Mouse (Mus musculus): ENCODE results near the gene Ifit2. TPM values are rescaled to one million over a fixed set of nuclear protein-coding genes. Genes with fewer than 3 reads are reported as not detected.
A peak's percentile ranks its signal among the peaks of the same experiment; 100 is the strongest.

Ifit2 gene
- total RNA-seq (2012; rRNA removed) (0.65 and 0.69 TPM in 2 replicates), polyA plus RNA-seq (2012; ENCODE audit: insufficient read depth in 1 of 2, insufficient read length in 2 of 2, low read depth in 1 of 2, low replicate concordance in 2 of 2, missing spikeins in 1 of 2) (1 to 10 TPM in 1 of 2 experiments, not detected in 1; 2.7 TPM)

- H3K4me3 ChIP-seq (ENCODE audit: control insufficient read depth in 1 of 2, insufficient read depth in 1 of 2, low read depth in 2 of 2, low read length in 2 of 2) = peak within 1 kb of the TSS; percentile 45 to 60
- no peak for TF ChIP-seq GATA1 (IDR thresholded peaks at IDR 0.05; ENCODE audit: low read depth, low read length)
- no peak; the same call in 1 of the 2 replicates for TF ChIP-seq KAT2A (conservative IDR thresholded peaks at IDR 0.05; ENCODE audit: low read depth, low read length)
- no peak for TF ChIP-seq POLR2AphosphoS2 (IDR thresholded peaks at IDR 0.05; ENCODE audit: low read length)
- TF ChIP-seq CHD1 (IDR thresholded peaks at IDR 0.05; ENCODE audit: low read depth, low read length) = no peak
- TF ChIP-seq NRF1 (IDR thresholded peaks at IDR 0.05; ENCODE audit: insufficient read depth, low read depth, low read length, poor library complexity, severe bottlenecking) = no peak
- TF ChIP-seq MAX (IDR thresholded peaks at IDR 0.05; ENCODE audit: low read length) = 0 out of 2 replicates have a peak, but pooled peaks have one; percentile 49
- TF ChIP-seq MYC (IDR thresholded peaks at IDR 0.05; ENCODE audit: low read depth, low read length) = no peak
- TF ChIP-seq USF2 (IDR thresholded peaks at IDR 0.05; ENCODE audit: borderline replicate concordance in 1 of 2, insufficient read depth in 1 of 2, low read depth in 1 of 2, low read length in 2 of 2) = no peak
- no peak for TF ChIP-seq ZMIZ1 (IDR thresholded peaks at IDR 0.05; ENCODE audit: low read depth, low read length)
- peak; percentile 58 for TF ChIP-seq SIN3A (IDR thresholded peaks at IDR 0.05; ENCODE audit: low read length)
- TF ChIP-seq SMC3 (IDR thresholded peaks at IDR 0.05; ENCODE audit: low read depth, low read length) = peak; percentile 75
- TF ChIP-seq NELFE (IDR thresholded peaks at IDR 0.05; ENCODE audit: low read depth, low read length) = no peak; the same call in 1 of the 2 replicates
- no peak for TF ChIP-seq MEF2A (IDR thresholded peaks at IDR 0.05; ENCODE audit: extremely low read depth, insufficient replicate concordance, low read depth, low read length, poor library complexity, severe bottlenecking)
- TF ChIP-seq TAL1 (IDR thresholded peaks at IDR 0.05; ENCODE audit: low read length) = no peak
- TF ChIP-seq MAZ (IDR thresholded peaks at IDR 0.05; ENCODE audit: low read depth, low read length) = no peak
- peak; percentile 55 for TF ChIP-seq RAD21 (IDR thresholded peaks at IDR 0.05; ENCODE audit: low read depth, low read length)
- no peak for TF ChIP-seq GABPA (IDR thresholded peaks at IDR 0.05; ENCODE audit: low read depth, low read length)
- TF ChIP-seq ELF1 (IDR thresholded peaks at IDR 0.05; ENCODE audit: low read depth, low read length) = peak; percentile 69
- TF ChIP-seq HCFC1 (IDR thresholded peaks at IDR 0.05; ENCODE audit: low read depth, low read length) = peak; percentile 87
- no peak for TF ChIP-seq EP300 (IDR thresholded peaks at IDR 0.05; ENCODE audit: low read depth in 1 of 2, low read length in 2 of 2)
- no peak for TF ChIP-seq BHLHE40 (IDR thresholded peaks at IDR 0.05; ENCODE audit: borderline replicate concordance, low read depth, low read length)
- TF ChIP-seq UBTF (IDR thresholded peaks at IDR 0.05; ENCODE audit: borderline replicate concordance, insufficient read depth, low read depth, low read length) = no peak
- TF ChIP-seq ZKSCAN1 (IDR thresholded peaks at IDR 0.05; ENCODE audit: low read depth, low read length) = no peak
- no peak for TF ChIP-seq ETS1 (IDR thresholded peaks at IDR 0.05; ENCODE audit: low read depth, low read length)
- TF ChIP-seq CHD2 (IDR thresholded peaks at IDR 0.05; ENCODE audit: low read length) = no peak
- TF ChIP-seq JUND (IDR thresholded peaks at IDR 0.05; ENCODE audit: low read depth, low read length) = no peak
- no peak for TF ChIP-seq MAFK (IDR thresholded peaks at IDR 0.05; ENCODE audit: borderline replicate concordance, low read depth, low read length)
- no peak for TF ChIP-seq TBP (IDR thresholded peaks at IDR 0.05; ENCODE audit: low read depth, low read length)
- no peak for TF ChIP-seq POLR2AphosphoS5 (IDR thresholded peaks at IDR 0.05; ENCODE audit: borderline replicate concordance, low read depth, low read length)
- peak; percentile 93 for TF ChIP-seq E2F4 (IDR thresholded peaks at IDR 0.05; ENCODE audit: borderline replicate concordance, low read depth, low read length)
- TF ChIP-seq MXI1 (IDR thresholded peaks at IDR 0.05; ENCODE audit: low read depth, low read length) = no peak
- no peak for TF ChIP-seq USF1 (IDR thresholded peaks at IDR 0.05; ENCODE audit: low read depth, low read length)
- 0 out of 2 replicates have a peak, but pooled peaks have one; percentile 25 for TF ChIP-seq ZC3H11A (IDR thresholded peaks at IDR 0.05; ENCODE audit: low read depth, low read length)
- peak; percentile 58 for TF ChIP-seq RCOR1 (IDR thresholded peaks at IDR 0.05; ENCODE audit: low read depth, low read length)
- 0 out of 2 replicates have a peak, but pooled peaks have one; percentile 30 for TF ChIP-seq TCF12 (IDR thresholded peaks at IDR 0.05; ENCODE audit: low read depth, low read length)
These were observed at the start of gene Ifit2 for GRCm38 (mm10) chr19:34550534-34551223. Gene Ifit2, plus strand, starts transcription at chr19:34550694.

More at GRCm38 (mm10) chr19:34550534-34551223, at the start of gene Ifit2:
- Histone ChIP-seq H3K9ac (ENCODE audit: control insufficient read depth, low read depth, low read length, poor library complexity, severe bottlenecking) (peak within 1 kb of the TSS; percentile 37), H3K4me1 (ENCODE audit: control insufficient read depth in 1 of 2, insufficient read depth in 2 of 2, low read length in 2 of 2) (peaks cover 0 to 2% of the 10 kb centered on the region in 2 experiments; a peak in 2 of 4 replicates), H3K9me3 (replicated peaks; ENCODE audit: insufficient read depth, low read length) (no peaks in the 10 kb centered on the region), H3K36me3 (ENCODE audit: control insufficient read depth in 1 of 2, insufficient read depth in 2 of 2, low read length in 2 of 2) (peaks cover 0 to 3% of the 10 kb centered on the region in 2 experiments; a peak in 2 of 4 replicates), H3K27me3 (ENCODE audit: control insufficient read depth in 1 of 2, insufficient read depth in 2 of 2, low read length in 2 of 2) (peaks cover 0 to 2% of the 10 kb centered on the region in 2 experiments; a peak in 1 of 4 replicates), H3K79me2 (ENCODE audit: control insufficient read depth, insufficient read depth, low read length, poor library complexity) (no peaks in the 10 kb centered on the region), H3K27ac (ENCODE audit: control insufficient read depth, low read depth, low read length) (peak within 1 kb of the TSS; percentile 3; the same call in 1 of the 2 replicates)
- DNase-seq (ENCODE audit: low read depth, low spot score) = peak; percentile 89

Measured in MEL (cell line).